Mouse (Mus musculus) thymus, postnatal 4 days (tissue): Measurements from ENCODE around the gene Bhlhe23.

Source experiments
- DNase-seq: peaks from one replicate; pipeline ENCODE4 v3.0.0; 2021

Bhlhe23 gene

DNA sequence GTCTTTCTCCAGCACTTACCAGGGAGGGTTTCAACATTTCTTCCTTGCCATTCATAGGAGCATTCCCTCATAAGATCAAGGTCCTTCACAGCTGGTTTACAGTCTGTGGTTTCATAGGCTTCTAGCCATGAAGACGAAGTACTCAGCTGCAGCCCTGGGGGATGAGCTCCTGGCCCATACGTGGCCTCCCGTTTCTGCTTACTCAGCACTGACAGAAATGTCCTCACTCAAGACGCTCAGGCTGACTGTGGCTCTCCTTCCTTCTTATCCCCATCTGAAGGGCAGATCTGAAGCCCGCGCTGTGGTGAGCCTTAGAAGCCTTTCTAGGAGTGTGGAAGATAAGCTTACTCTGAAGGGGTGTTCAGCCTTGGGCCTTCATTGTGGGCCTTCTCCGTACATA, 11.0 kb downstream of the Bhlhe23 start:
- no peak for DNase-seq

GRCm38 (mm10) chr2:180764986-180765385, 11.7 kb downstream of the Bhlhe23 start:
- DNase-seq, result no peak

DNA sequence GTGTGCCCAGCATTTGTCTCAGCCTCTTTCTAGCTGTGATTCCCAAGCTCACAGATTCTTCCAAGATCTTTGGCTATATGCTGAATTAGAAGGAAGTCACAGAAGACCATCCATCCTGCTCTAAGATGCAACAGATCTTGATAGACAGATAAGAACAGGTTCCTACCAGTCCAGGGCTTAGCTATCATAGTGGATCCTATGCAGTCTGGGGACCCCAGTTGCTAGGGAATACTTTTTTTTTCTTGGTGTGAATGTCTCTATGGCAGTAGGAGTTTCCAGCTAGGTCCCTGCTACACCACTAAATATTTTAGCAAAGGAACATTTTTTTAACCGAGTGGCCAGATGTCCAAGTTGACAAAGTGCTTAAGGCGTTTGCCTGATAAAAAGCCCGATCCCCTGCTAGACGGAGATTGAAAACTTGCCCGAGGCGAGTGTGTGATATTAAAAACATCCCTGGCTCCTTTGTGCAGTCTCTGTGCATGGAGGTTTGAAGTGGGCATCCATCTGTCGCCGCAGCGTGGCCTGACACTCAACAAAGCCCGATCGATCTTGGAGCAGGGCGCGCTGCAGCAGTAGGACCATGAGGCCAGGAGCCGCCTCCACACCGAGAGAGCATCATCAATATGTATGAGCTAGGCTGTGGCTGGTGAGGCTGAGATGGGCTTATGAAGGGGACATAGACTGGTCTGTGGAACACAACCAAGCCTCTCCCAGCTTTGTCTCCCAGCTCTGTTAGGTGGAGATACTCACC, 18.0 kb downstream of the Bhlhe23 start:
- no peak for DNase-seq

GRCm38 (mm10) chr2:180756786-180757185, 19.9 kb downstream of the Bhlhe23 start:
- no peak for DNase-seq

DNA sequence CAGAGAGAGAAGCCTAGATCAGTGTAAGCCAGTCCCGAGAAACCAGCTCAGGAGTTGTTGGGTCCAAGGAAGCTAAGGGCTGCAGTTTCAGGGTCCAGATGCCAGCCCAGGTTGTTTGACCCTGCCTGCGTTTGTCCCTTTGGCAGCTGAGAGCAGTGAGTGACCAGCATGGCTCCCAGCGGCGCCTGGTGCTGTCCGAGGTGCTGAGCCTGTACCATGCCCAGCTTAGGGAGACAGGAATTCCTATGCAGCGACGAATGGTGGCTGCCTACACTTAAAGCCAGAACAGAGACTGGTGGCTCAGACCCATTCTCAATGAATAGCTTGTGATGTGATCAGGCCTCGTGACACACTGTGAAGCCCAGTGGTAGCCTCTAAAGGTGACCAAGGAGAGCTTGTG, 20.8 kb downstream of the Bhlhe23 start:
- peak; percentile 50 for DNase-seq

DNA sequence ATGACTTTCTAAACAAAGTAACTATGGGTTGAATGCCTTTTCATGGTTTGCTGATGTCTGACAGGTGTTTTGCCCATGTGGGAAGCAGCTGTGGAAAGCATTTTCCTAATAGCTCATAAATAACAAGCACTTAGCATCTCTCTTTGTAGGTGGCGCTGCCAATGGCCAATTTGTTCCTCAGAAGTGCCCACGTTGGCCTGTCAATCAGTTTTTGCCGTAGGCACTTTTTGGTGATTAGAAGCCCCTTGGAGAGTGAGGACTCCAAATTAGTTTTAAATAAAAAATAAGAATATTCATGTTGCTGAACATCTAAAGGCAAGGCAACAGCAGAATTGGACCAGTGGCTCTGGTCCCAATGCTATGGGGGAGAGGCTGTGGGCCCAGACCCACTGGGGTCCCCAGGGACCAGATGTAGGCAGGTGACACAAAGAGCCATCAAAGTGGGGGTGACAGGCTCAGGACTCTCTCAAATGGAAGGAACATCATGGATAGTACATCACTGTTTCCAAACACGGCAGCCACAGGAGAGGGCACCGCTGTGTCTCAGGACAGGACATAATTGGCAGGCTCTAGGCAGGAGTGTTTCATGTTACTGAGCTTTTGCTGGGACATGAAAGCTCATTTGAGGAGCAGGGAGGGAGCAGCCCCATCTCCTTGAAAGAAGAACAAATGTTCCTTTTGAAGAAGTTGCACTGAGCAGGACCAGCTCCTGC, 21.6 kb downstream of the Bhlhe23 start:
- no peak for DNase-seq

- DNase-seq, result no peak
Observed at GRCm38 (mm10) chr2:180748904-180749303, 27.8 kb downstream of the Bhlhe23 start.

GRCm38 (mm10) chr2:180746569-180747192, 30.0 kb downstream of the Bhlhe23 start:
- DNase-seq, result no peak

GRCm38 (mm10) chr2:180745248-180745927, 31.3 kb downstream of the Bhlhe23 start:
- peak; percentile 94 for DNase-seq

GRCm38 (mm10) chr2:180743321-180743720, 33.4 kb downstream of the Bhlhe23 start:
- no peak for DNase-seq

- no peak for DNase-seq
Observed at GRCm38 (mm10) chr2:180742820-180743219, 33.9 kb downstream of the Bhlhe23 start.

GRCm38 (mm10) chr2:180741421-180741820, 35.3 kb downstream of the Bhlhe23 start:
- no peak for DNase-seq

- no peak for DNase-seq
Observed at GRCm38 (mm10) chr2:180740349-180740748, 36.4 kb downstream of the Bhlhe23 start.

GRCm38 (mm10) chr2:180737984-180738383, 38.7 kb downstream of the Bhlhe23 start:
- DNase-seq, result no peak

DNA sequence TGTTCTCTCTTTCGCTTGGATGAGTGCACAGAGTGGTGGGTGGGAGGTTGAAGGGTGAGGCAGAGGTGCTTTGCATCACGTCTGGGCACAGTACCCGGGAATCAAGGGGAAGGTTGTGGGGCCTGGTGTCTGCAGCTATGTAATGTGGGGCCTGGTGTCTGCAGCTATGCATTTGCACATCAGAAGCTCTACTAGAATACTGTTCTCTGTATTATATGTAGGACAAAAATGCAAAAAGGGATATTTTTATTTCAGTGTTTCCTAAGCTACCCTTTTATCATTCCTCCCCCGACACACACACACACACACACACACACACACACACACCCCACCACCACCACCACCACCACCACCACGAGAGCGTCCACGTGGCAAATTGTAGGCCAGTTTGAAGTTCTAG, 41.5 kb downstream of the Bhlhe23 start:
- DNase-seq, result no peak

GRCm38 (mm10) chr2:180731984-180732383, 44.7 kb downstream of the Bhlhe23 start:
- DNase-seq, result no peak

- peak; percentile 57 for DNase-seq
Observed at GRCm38 (mm10) chr2:180731036-180731435, 45.7 kb downstream of the Bhlhe23 start.

DNA sequence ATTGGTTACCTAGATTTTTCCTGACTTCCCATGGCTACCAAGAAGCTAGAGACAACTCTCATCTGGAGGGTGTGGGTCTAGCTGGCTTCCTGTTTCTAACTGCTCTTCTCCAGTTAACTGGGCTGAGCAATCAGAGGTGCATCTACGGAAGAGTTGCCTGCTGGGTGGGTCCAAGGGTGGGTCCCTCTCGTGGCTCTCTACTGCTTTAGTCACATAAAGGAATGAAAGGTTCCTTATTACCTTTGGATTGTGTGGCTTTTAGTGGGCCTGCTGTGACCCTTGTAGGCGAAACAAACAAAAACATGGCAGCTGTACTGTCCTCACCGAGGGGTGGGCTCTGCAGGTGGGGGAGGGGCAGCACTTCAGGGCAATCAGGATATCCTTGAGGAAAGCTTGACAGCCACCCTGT, 49.1 kb downstream of the Bhlhe23 start:
- DNase-seq, result no peak

DNA sequence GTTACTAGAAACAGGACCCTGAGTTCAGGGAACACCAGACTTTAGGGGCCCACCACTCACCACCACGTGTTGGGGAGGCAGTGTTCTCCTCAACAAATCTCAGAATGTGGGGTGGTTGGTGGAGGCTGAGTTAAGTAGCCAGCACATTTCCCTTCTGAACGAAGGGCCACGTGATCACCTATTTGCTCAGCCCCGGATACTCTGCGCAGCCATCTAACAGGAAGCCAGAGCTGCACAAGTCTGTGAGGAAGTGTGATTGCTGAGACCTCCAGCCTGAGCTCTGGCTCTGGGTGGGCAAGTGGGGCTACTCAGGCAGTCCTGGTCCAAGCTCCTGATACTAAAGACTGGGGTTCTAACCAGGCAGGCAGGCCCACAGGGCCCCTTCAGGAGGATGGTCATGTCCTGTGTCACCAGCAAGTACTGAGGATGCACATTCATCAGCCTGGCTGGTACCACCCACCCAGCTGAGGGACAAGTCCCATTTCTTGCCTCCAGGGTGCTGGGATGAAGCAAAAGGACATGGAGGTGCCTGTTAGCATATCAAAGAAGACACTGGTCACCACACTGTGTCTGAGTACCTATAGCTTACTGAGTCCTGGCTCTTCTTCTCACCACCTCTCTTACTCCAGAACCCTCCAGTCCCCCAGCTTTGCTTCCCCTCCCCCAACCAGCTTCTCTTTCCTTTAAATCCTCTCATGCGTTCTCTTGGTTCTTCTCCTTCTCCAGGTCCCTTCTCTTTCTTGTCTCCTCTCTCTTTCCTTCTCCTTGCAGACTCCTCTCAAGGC, 49.9 kb downstream of the Bhlhe23 start:
- DNase-seq, result peak; percentile 65

DNA sequence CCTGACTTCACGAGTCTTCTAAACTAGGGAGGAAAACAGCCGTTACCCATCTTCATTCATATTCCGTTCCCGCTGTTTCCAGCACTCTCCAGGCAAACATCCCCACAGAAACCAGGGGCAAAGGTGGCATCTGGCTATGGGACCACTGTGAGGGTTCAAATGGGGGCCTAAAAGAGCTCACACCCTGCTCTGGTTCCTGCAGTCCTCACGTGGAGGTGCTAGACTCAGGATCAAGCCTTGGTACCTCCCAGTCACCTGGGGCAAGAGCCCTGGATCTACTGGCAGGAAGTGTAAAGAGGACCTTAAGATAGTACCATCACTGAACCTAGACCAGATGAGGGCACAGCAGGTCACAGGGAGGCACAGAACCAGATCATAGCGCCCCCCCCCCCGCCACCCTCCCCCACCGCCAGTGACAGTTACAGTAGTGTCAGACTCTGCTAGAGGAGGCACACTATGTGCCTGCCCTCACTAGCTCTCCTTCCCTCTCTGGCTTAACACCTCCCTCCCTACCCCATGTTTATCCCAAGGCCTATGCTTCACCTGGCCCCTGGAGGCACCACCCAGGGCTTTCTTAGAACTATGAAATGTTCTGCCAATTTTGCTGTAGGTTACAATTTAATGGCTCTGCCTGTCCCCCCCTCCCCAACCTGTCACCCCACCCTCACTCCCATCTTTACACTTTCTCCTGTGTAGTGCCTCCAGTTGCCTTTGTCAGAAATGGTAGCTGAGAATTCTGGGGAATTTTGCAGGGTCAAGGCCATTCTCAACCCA, 50.7 kb downstream of the Bhlhe23 start:
- no peak for DNase-seq

DNA sequence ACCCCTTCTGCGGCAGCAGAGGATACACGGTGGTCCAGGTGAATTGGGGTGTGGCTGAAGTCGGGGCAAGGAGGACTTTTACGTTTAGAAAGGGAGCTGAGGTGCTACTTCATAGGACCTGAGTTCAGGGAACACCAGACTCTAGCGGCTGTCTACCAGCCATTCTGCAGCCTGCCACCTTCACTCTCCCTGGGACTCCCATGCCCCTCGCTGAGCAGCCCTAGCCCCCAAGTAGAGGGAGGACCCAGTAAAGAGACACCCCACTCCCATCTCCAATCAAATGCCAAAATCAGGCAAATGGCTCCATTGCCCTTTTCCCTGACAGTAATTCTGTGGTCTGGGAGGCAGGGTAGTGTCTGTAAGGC, 51.3 kb downstream of the Bhlhe23 start:
- no peak for DNase-seq
